Mouse (Mus musculus) B cell, adult 2 months (primary cell): ENCODE results near the gene Fbxl18.
A peak's percentile ranks its signal among the peaks of the same experiment; 100 is the strongest.

Experiments used
- DNase-seq, 2 experiments: peaks; one replicate each; pipeline ENCODE4 v3.0.0; 2022

Gene Fbxl18

DNA sequence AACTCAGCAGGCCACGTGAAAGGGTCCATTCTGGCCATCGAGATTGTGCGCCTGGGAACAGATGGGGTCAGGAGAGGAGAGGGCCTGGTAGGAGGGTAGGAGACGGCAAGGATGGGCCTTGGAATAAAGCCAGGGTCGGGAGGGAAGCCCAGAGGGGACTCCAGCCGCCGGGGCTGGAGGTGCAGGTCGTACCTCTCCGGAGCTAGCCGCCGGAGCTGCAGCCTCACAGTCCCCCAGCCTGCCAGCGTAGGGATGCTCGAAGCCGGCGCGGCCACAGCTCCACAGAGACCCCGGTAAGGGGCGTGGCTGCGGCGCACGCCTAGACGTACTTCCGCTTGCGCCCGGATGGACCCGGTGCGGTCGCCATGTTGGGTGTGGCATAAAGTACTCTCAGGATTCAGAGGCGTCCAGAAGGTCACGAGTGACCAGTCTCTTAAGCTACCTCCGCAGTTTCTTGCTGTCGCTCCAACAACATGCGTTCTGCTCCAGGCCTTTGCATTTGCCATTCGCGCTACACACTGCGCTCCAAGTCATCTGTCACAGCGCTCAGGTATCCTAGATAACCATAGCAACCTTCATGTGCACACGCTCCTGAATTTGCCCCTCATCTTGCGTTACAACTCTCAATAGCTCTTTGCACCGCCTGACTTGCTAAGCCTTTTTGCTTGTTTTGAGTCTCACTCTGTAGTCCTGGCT, at the start of gene Fbxl18:
Fbxl18 (minus strand) TSS at position 504 of the 696 bp plus-strand sequence.
- DNase-seq, result peak; percentile 91

DNA sequence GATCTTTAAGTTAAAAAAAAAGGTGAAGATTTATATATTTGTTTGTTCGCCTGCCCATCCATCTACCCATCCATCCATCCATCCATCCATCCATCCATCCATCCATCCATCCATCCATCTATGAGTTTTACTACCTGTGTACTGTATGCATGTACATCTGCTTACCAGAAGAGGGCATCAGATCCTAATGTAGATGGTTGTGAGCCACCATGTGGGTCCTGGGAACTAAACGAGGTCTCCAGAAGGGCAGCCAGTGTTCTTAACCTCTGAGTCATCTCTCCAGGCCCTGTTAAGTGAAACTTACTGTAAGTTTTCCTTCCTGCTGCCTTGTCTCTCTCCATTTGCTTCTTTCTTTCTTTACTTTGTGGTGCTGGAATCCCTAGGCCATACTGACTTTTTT, 45.2 kb upstream of the Fbxl18 start:
- DNase-seq, result no peak

DNA sequence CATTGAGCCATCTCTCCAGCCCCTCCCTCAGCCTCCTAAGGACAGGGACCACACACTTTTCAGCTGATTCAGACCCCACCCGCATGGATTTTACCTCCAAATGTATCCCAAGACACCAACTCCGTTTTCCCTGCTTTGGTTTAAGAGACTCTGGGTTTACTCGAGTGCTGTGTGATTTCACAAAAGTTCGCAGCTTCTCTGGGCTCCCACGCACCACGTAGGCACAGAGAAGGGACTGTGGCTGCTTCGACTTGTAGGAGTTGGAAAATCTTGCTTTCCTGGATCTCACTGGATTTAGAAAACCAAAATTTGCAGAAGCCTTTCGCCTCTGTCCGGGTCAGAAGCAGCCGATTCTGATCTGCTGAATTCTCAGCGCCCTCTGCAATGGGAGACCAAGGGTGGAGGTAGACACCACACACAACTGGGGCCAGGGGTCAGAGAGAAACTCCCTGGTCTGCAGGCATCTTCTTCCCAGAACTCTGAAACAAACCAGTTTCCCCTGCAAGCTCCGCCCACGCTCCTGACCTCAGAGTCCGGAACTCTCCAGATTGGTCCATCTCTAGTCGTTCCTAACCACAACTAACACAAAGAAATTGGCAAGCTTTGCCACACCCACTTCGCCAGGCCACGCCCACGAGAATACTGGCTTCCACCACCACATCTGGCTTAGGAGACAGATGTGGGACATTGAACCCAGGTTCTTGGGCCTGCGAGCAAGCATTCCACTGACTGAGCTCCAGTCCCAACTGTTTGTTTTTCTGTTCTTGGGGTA, 42.9 kb upstream of the Fbxl18 start:
- peak; percentile 23 to 32 for DNase-seq

DNA sequence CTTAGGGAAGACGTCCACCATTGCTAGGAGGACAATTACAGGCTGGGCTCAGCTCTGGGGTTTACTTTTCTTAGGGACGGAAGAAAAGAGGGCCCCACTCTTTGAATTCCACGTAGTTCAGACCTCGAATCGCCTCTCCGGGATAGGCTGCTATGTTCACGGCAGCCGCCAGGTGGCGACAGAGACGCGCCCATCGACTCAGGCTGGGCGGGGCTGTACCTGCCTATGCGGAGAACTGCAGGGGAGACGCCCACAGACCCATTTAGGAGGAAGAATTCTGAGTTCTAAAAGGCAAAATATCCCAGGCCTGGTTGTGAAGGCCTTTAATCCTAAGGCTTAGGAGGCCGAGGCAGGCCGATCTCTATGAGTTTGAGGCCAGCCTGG, 41.1 kb upstream of the Fbxl18 start:
- peak; percentile 90 to 92 for DNase-seq

DNA sequence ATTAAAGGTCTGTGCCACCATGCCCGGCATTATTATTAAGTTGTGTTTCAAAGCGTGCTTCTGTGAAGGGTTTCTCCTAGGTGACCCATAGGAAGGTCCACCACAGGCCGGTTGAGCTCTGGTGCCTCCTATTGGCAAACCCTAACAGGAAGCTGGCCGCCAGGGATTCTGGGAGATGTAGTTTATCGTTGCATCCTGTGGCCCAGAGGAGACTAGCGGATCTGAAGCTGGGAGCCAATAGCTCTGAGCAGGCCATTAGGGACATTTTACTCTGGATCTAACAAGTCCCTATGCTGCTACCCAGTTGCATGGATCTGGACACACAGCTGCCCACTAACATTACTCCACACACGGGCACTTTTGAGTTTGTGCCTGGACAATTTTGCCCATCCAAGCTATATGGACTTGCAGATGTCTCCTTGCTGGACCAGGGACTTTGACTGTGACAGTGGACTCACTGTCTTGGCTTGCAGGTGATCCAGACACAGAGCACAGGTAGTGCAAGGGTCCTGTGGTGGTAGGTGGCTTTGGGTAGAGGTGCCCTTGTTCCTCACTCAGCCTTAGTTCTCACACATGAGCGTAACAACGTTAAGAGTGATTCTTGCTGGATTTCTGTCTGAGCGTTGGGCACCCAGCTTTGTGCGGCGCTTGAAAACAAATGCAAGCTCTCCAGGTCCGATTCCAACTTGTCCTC, 40.6 kb upstream of the Fbxl18 start:
- peak; percentile 69 to 71 for DNase-seq

DNA sequence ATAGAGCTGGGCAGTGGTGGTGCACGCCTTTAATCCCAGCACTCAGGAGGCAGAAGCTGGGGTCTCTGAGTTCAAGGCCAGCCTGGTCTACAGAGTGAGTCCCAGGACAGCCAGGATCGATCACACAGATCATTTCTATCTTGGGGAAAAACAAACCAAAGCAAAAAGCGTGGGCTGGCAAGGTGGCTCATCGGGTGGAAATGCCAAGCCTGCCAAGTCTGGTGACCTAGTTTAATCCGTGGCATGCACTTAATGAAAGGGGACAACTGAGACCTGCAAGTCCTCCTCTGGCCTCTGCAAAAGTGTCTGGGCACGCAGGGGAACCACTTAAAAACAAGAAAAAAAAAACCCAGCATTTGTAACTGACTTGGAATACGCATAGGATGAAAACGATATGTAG, 37.5 kb upstream of the Fbxl18 start:
- DNase-seq, result no peak

DNA sequence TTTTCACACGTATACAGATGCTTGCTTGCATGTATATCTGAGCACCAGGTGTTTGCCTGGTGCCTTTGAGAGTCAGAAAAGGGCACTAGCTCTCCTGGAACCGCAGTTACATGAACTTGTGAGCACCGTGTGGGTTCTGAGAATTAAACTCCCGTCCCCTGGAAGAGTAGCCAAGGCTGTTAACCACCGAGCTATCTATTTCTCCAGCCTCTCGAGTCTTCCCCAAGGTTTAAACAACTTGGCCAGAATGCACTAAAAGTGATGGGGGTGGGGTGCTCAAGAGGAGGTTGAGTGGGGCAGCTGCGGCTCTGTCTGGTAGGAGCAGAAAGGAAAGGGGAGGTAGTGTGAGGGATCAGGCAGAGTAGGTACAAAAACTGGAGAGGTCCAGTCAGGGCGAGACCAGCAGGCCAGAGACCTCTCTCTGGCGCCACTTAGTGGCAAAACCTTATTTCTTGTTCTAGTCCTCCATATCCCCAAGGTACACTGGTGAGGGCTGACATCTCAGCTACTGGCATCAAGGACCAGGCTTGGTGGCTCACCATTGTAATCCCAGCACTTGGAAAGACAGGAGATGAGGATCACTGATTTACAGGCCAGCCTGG, 37.0 kb upstream of the Fbxl18 start:
- peak; percentile 83 to 84 for DNase-seq

DNA sequence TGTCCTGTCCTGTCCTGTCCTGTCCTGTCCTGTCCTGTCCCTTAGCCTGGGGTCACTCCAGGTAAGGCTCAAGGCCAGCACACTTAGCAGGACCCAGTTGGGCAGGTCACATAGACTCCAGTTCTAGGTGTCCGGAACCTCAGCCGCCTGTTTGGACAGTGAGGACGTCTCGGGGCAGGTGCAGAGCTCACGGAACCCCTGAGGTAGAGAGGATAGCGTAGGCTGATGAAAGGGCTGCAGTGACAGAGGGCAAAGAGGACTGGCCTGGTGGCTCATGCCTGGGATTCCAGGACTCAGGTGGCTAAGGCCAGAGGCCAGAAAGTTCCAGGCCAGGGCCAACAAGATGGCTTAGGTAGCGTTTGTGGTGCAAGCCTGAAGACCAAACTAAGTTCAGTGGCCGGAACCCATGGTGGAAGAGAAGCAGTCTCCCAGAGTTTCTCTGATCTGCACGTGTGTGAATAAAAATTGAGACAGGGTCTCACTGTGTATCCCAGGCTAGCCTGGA, 36.1 kb upstream of the Fbxl18 start:
- no peak for DNase-seq

DNA sequence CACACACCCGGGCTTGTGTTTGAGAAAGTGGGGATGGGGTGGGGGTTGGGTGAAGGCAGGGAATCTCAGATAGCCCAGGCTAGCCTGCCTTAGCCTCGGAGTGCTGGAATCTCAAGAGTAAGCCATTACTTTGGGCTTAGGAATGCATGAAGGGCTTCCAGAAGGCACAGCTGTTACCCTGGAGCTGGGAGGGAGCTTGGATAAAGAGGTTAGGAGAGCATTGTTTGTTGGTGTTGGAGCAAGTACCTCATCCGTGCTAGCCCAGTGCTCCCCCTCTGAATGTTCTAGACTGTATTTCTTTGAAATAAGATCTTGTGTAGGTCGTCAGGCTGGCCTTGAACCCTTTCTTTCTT, 34.2 kb upstream of the Fbxl18 start:
- no peak for DNase-seq

DNA sequence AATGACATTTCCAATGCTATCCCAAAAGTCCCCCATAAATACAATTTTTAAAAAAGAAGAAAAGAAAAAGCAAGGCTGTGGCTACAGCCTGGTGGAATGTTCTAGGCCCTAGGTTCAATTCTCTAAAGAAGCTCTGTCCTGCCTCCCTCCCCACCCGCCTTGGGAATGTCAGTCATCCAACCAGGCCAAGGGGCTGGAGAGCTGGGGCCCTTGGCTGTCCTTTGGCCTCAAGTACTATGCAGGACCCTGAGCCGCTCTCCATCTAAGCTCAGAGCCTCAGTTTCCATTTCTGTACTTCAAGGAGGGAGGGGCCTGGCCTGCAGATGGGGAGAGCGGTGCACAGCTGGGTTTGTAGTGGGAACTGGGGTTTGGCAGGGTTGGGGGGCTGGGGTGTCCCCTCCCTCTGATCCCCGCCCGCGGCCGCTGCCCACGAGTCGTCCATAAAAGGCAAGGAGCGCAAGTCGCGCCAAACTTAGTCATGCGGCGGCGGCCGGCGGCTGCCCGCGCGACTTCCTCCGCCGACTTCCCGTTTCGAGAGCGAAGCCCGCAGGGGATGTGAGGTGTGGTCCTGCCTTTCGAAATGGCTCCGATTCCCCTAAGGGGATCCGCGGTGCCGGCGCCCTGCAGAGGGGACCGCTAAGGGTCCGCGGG, 33.7 kb upstream of the Fbxl18 start:
- peak; percentile 88 to 89 for DNase-seq

DNA sequence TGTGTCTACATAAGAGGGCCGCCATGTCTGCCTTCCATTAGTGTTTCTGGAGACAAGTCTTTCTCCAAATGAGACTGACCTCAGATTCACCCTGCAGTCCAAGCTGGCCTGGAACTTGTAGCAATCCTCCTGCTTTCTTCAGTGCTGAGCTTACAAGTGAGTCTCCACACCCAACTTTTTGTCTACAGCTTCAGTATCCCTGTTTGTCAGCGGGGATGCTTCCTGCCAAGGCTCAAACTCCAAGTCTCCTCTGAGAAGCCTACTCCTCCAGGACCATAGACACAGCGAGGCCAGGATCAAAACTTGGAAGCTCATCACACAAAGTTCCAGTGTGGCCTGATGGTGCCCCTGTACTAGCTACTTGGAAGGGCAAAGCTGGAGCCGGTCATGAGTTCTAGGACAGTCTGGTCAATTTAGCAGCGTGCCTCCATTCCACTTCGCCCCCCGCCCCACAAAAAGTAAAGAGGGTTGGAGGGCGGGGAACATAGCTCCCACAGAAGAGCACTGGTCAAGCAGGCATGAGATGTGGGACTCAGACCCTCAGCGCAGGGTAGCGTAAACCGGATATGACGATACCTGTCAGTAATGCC, 32.2 kb upstream of the Fbxl18 start:
- no peak for DNase-seq

DNA sequence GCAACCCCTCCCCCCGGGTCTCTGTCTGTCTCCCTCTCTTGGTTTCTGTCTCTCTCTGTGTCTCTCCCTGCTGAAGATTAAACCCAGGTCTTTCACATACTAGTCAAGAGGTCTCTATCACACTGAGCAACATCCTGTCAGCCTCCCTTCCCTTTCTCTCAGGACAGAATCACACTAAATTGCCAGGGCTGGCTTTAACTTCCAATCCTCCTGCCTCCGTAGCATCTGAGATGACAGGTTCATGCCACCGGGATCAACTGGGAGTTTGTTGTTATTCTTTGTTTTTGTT, 31.7 kb upstream of the Fbxl18 start:
- DNase-seq, result no peak

DNA sequence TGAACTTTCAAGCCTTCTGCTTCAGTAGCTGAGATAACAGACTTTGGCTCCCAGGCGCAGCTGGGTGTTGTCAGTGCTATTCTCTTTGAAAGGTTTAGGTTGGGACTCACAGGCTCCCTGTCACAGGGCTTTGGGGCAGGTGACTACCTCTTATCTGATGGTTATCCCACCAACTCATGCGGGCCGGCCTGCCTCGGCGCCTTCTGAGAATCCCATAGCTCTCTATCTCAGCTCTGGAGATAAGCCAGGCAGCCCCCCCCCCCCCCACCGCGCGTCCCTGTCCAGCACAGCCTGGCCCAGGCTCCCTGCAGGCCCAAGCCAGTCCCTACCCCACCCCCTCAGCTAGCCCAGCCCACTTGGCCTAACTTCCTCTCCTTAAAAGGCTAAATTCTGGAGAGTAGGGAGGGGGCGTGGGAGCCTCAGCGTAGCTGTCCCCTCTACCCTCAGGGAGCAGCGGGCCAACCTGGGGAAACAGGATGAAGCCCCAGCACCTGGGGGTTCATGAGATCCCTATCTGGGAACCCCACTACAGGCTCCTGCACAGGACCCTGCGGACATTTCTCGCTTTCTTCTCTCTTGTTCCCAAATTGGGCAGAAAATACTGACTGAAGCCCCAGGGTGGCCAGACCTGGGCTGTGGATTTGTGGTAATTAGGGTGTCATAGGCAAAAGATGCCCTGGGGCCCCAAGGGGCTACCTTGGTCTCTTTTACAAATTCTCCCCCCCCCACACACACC, 31.2 kb upstream of the Fbxl18 start:
- peak in 1 of 2 experiments; percentile 26 for DNase-seq

DNA sequence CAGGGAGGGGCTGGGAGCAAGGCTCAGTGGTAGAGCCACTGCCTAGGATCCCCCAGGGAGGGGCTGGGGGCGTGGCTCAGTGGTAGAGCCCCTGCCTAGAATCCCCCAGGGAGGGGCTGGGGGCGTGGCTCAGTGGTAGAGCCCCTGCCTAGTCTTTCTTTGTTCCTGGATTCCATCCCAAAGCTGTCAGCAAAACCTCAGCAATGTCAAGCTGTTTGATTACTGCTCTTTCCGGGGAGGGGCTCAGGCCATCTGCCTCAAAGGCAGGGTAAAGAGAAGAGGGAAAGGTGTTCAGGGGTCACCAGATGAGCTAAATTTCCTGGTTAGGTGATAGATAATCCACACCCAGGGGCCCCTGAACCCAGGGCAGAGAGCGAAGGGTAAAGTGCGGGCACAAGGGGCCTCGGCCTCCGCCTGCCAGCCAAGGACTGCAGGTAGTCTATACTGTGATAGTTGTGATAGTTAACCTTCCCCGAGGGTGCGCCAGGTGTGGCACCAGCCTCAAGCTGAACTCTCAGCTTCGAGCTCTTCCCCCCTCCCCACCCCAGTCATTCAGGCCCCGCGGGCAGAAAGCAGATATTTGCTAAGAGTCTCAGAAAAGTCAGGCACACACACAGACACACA, 29.2 kb upstream of the Fbxl18 start:
- DNase-seq, result no peak

DNA sequence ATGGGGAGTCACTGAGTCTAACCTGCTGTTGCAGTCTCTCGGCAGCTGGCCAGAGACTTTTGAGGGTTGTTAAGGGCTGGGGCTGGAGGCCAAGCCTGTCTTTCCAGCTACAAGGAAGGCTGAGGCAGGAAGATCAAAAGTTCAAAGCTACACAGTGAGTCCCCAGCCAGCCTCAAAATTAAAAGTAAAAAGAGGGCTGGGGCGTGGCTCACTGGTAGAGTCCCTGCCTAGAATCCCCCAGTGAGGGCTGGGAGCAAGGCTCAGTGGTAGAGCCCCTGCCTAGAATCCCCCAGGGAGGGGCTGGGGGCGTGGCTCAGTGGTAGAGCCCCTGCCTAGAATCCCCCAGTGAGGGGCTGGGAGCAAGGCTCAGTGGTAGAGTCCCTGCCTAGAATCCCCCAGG, 28.6 kb upstream of the Fbxl18 start:
- no peak for DNase-seq

DNA sequence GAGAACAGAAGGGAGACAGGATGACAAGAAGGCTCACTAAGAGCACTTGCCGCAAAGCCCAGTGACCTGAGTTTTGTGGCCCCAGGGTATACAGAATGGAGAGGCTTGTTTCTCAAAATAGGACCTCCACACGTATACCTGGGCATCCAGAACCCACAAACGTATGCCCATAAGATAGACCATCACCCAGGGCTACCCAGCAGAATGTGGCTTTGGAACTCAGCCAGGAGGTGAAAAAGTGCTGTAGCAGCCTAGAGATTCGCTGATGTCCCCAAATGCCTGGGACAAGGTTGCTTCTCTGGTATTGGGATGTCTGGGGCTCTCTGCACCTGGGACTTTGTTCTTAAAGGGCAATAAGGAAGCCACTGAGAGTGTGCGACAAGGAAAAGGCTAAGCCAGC, 27.0 kb upstream of the Fbxl18 start:
- no peak for DNase-seq

DNA sequence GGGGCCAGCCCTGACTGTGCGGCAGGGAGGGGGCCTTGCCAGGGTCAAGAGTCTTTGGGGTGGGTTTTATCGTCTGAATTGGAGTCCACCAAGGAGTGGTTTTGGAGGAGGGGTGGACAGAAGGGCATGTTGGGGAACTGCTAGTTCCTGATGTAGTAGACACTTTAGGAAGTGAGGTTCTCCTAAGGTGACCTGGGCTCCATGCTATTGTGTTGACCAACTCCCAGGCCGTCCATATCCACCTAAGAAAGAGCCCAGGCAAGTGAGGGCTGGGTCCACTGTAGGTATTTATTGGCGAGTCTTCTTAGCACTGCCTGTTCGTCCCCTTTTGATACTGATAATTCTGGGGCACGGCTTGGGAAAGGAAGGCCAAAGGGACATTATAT, 25.8 kb upstream of the Fbxl18 start:
- no peak for DNase-seq

DNA sequence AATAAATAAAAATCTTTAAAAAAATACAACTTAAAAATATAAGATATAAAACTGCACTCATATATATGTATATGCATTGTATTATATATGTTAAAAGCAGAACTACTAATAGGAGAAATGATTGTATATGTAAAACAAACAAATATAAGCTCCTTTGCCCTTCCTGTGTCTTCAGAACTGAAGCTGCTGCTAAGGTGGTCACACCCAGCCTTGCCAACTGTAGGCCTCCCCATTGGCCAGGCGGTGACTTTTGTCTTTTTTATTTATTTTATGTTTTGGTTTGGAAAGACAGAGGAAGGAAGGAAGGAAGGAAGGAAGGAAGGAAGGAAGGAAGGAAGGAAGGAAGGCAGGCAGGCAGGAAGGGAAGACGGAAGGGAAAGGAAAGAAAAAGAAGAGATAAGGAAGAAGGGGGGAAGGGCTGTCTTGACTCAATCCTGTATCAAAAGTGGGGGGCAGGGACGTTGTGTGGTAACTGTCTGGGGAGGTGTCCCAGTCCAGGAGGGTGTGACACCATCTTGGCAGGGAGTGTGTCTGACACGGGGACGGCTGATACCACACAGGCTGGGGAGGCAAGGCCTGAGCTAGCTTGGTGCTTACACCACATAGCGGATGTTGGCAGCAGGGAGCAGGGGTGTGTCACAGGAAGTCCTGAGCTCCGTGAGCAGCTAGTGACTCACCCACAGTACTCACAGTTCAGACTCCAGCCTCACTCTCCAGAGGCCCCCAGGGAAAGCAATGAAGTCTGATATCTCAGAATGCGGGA, 25.3 kb upstream of the Fbxl18 start:
- DNase-seq, result peak; percentile 82 to 87

DNA sequence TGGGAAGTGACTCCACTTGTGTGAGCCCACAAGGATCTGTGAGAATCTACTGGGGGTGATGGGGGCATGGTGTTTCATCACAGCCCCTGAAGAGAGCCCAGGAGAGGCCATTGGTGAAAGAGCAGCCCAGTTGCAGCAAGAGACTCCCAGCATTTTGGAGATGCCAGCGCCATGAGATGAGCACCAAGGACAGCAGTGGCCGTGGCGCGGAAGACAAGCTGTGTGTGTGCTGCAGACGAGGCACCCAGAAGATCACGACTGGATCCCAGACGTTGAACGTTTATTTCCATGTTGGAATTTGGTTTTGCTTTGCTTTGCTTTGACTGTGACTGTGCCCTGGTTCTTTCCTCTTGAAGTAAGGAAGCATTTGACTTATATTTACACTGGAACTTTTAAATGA, 22.2 kb upstream of the Fbxl18 start:
- DNase-seq, result no peak

DNA sequence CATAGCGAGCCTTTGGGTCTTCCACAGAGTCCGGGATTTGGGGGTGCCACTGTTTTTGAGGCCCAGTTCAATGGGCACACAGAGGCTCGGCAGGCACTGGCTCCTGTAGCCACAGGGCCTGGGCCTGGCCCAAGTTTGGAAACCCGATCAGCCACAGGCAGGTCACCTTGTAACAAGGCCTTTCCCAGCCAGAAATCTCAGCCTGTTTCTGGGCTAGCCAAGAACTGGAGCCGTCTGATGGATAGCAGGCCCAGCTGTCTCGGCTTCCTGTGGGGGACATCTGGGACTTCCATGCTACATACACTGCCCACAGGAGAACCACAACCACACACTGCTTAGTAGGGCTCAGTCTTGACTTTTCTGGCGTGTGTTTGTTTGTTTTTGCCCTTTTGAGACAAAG, 21.4 kb upstream of the Fbxl18 start:
- DNase-seq, result no peak

DNA sequence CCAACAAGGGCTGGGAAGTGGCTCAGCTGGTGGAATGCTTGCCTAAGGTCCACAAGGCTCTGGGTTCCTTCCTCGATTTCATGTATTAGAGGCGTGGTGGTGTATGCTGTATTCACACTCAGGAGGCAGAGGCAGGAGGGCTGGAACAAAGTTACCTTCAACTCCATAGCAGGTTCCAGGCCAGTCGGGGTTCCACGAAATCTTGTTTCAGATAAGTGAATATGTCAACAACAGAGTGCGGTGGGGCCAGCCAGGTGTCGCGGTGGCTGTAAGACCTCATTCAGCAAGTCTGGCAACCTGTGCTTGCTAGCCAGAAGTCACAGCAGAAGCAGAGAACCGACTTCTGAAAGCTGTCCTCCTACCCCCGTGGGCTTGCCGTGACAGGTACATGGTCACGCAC, 20.0 kb upstream of the Fbxl18 start:
- no peak for DNase-seq
